Mouse (Mus musculus) CD8-positive naive resting alpha-beta T cell, adult 2 months (primary cell): ENCODE results near the gene Rsg1.

Source experiments
- DNase-seq, 2 experiments: peaks; one replicate each; pipeline ENCODE4 v3.0.0; 2022; ENCODE audit warnings: low read depth in 2 of 2, low spot score in 2 of 2

The Rsg1 gene

DNA sequence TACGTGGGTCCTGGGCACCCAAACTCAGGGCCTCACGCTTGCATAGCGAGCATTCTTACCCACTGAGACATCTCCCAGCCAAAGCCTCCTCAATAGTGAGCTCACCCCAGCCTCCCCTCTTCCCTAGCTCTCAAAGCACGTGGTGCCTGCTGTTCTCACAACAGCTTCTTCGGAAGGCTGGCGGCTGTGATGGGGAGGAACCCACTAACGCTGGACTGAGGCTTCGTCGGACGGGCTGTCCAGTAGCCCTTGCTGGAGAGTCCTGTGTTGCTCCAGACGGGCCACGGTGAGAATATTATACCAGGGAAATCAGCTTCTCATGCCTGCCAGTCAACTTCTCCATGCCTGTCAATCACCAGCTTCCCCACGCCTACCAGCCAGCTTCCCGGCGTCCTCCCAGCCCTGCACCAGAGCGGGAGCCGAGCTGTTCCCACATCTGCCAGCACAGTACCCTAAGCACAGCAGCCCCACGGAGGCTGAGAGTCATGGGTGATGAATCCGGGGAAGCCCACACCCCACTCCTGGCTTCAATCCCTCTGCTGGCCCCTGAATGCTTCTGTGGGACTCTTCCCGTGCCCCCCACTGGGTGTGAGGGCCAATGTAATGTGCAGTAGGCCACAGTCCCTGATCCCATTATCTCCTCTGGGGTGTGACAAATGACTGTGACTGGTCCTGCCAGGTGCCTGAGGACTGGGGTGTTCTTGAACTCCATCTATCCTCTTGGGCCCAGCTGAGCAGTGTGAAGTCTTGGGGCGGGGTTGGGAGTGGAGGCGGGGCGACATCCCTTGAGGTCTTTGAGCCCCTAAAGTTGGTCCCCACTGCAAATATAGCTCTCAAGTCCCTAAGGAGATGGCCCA is 61.0 kb downstream of the Rsg1 start:
- no peak for DNase-seq
